Mouse (Mus musculus): Measurements from ENCODE around the gene Plbd1.

DNA sequence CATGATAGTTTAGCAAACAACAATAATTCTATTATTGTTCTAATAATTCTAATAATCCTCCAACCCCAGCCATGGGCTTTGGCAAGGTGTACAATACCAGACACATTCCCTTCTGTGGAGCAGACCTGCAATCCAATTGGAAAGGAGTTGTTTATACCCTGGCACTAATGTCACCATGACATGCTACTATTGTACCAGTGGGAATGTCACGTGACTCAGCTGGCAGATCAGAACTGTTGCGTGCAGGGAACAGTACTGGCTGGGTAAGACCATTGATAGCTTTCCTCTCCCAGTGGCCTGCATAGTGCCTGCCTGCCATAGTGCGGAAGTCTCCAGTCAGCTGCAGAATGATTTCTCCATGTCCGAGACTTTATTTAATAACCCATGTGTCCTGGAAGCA is 67.2 kb downstream of the Plbd1 start:
- TF ChIP-seq GATA1 (IDR thresholded peaks at IDR 0.05; ENCODE audit: borderline replicate concordance, low read length), result no peak
- TF ChIP-seq FLI1 (IDR thresholded peaks at IDR 0.05; ENCODE audit: low read length), result no peak

All from megakaryocyte, embryonic 14.5 days (primary cell).